Mouse (Mus musculus) erythroblast, embryonic 14.5 days (primary cell): ENCODE results near the gene Samd4.

ENCODE experiments used
- GATA1 ChIP-seq: IDR thresholded peaks from 2 replicates; pipeline ENCODE4 v1.6.1; 2012; ENCODE audit warnings: low read length, inconsistent platforms, mixed read lengths
- TAL1 ChIP-seq: IDR thresholded peaks from 3 replicates; pipeline ENCODE4 v1.6.1; 2012; ENCODE audit warnings: low read length, inconsistent platforms, mixed read lengths

- TF ChIP-seq GATA1 (no peak), TAL1 (no peak)
These were observed 150.8 kb downstream of the Samd4 start for GRCm38 (mm10) chr14:47033423-47033822.
